Mouse (Mus musculus) embryonic facial prominence, embryonic 10.5 days (tissue): Measurements from ENCODE around the gene Pold1. TPM values are rescaled to one million over a fixed set of nuclear protein-coding genes. Genes with fewer than 3 reads are reported as not detected.

Experiments used
- DNase-seq: peaks from one replicate; pipeline ENCODE4 v3.0.0-alpha.2; 2017; ENCODE audit warnings: low spot score
- H3K27ac ChIP-seq: fragments of 300-500 bp; sonication (generic); replicated peaks from 2 replicates; pipeline ENCODE4 v1.5.1; 2016; ENCODE audit warnings: mild to moderate bottlenecking
- H3K27me3 ChIP-seq: fragments of 300-500 bp; sonication (generic); replicated peaks from 2 replicates; pipeline ENCODE4 v1.6.1; 2016; ENCODE audit warnings: low read depth, mild to moderate bottlenecking; ENCODE audit not compliant: poor library complexity, severe bottlenecking
- H3K36me3 ChIP-seq: fragments of 300-500 bp; sonication (generic); replicated peaks from 2 replicates; pipeline ENCODE4 v1.6.1; 2016; ENCODE audit warnings: mild to moderate bottlenecking, moderate library complexity
- H3K4me1 ChIP-seq: fragments of 300-500 bp; sonication (generic); 2 replicates; pipeline ENCODE4 v1.6.1; 2016
- H3K4me3 ChIP-seq: fragments of 300-500 bp; sonication (generic); 2 replicates; pipeline ENCODE4 v1.5.1; 2016; ENCODE audit warnings: mild to moderate bottlenecking, moderate library complexity
- H3K9me3 ChIP-seq: fragments of 300-500 bp; sonication (generic); 2 replicates; pipeline ENCODE4 v1.6.1; 2016; ENCODE audit warnings: mild to moderate bottlenecking
- WGBS: fragments of 180-500 bp; shearing (Covaris S2); methylation state at CpG from one replicate; pipeline ENCODE4 v1.1.7; 2016; 5-methylcytosine and 5-hydroxymethylcytosine counted together
- polyA plus RNA-seq: library from polyadenylated mRNA; unstranded; fragments of >200 nt; fragmentation: Nextera tagmentation; extraction: Ambion mirVana; gene quantifications from 2 replicates; pipeline ENCODE4 v1.2.1, GENCODE M21; 2016

The Pold1 gene
- polyA plus RNA-seq, 1 experiment from 2014 or later: 164 TPM

GRCm38 (mm10) chr7:44572213-44572701 lies 23.6 kb upstream of the Pold1 start, which contains the start of gene Napsa:
Gene Napsa, plus strand, starts transcription at chr7:44572380.
- Histone ChIP-seq H3K4me1 (peaks cover 14% of the 10 kb centered on the region), H3K36me3 (no peaks in the 10 kb centered on the region), H3K9me3 (no peaks in the 10 kb centered on the region), H3K4me3 (no peak within 1 kb of the TSS), H3K27me3 (no peaks in the 10 kb centered on the region), H3K27ac (no peak within 1 kb of the TSS)
- no peak for DNase-seq
- WGBS: 36% methylated on average over 7 of the region's 7 CpGs

GRCm38 (mm10) chr7:44571811-44572210 lies 23.2 kb upstream of the Pold1 start:
- H3K4me1 ChIP-seq: peaks cover 14% of the 10 kb centered on the region
- no peaks in the 10 kb centered on the region for H3K36me3 ChIP-seq
- DNase-seq: no peak
- no peak overlapping the region for H3K4me3 ChIP-seq
- whole genome bisulfite sequencing: 27% methylated on average over 4 of the region's 4 CpGs
- no peak overlapping the region for H3K27ac ChIP-seq
- no peaks in the 10 kb centered on the region for H3K9me3 ChIP-seq
- no peaks in the 10 kb centered on the region for H3K27me3 ChIP-seq

- Histone ChIP-seq H3K4me1 (peaks cover 14% of the 10 kb centered on the region), H3K4me3 (no peak overlapping the region), H3K27me3 (no peaks in the 10 kb centered on the region), H3K9me3 (no peaks in the 10 kb centered on the region), H3K36me3 (no peaks in the 10 kb centered on the region), H3K27ac (no peak overlapping the region)
- DNase-seq: no peak
- 83% methylated on average over 6 of the region's 6 CpGs for WGBS
Observed at GRCm38 (mm10) chr7:44570989-44571388, 22.3 kb upstream of the Pold1 start.

- H3K36me3 ChIP-seq: no peaks in the 10 kb centered on the region
- H3K4me1 ChIP-seq: peaks cover 14% of the 10 kb centered on the region
- DNase-seq: no peak
- H3K9me3 ChIP-seq: no peaks in the 10 kb centered on the region
- H3K27ac ChIP-seq: no peak overlapping the region
- H3K27me3 ChIP-seq: no peaks in the 10 kb centered on the region
- 72% methylated on average over 9 of the region's 9 CpGs for WGBS
- H3K4me3 ChIP-seq: no peak overlapping the region
Observed at GRCm38 (mm10) chr7:44568803-44569202, 20.2 kb upstream of the Pold1 start.

GRCm38 (mm10) chr7:44565414-44565813 lies 16.8 kb upstream of the Pold1 start:
- no peak for DNase-seq
- Histone ChIP-seq H3K36me3 (no peaks in the 10 kb centered on the region), H3K4me1 (no peaks in the 10 kb centered on the region), H3K27me3 (no peaks in the 10 kb centered on the region), H3K9me3 (no peaks in the 10 kb centered on the region), H3K4me3 (no peak overlapping the region), H3K27ac (no peak overlapping the region)
- WGBS: 79% methylated on average over 6 of the region's 6 CpGs

- Histone ChIP-seq H3K27me3 (no peaks in the 10 kb centered on the region), H3K4me3 (no peak overlapping the region), H3K27ac (no peak overlapping the region), H3K36me3 (no peaks in the 10 kb centered on the region), H3K4me1 (no peaks in the 10 kb centered on the region), H3K9me3 (no peaks in the 10 kb centered on the region)
- WGBS: 88% methylated on average over 10 of the region's 10 CpGs
- DNase-seq: no peak
Observed at GRCm38 (mm10) chr7:44564486-44564885, 15.8 kb upstream of the Pold1 start.

- no peaks in the 10 kb centered on the region for H3K9me3 ChIP-seq
- H3K4me3 ChIP-seq: no peak overlapping the region
- H3K27ac ChIP-seq: no peak overlapping the region
- 52% methylated on average over 8 of the region's 8 CpGs for WGBS
- no peaks in the 10 kb centered on the region for H3K4me1 ChIP-seq
- DNase-seq: no peak
- no peaks in the 10 kb centered on the region for H3K36me3 ChIP-seq
- no peaks in the 10 kb centered on the region for H3K27me3 ChIP-seq
Observed at GRCm38 (mm10) chr7:44563284-44563683, 14.6 kb upstream of the Pold1 start.

GRCm38 (mm10) chr7:44560435-44561400 lies 12.1 kb upstream of the Pold1 start:
- Histone ChIP-seq H3K27me3 (no peaks in the 10 kb centered on the region), H3K27ac (no peak overlapping the region), H3K4me3 (no peak overlapping the region), H3K9me3 (no peaks in the 10 kb centered on the region), H3K4me1 (no peaks in the 10 kb centered on the region), H3K36me3 (no peaks in the 10 kb centered on the region)
- 54% methylated on average over 18 of the region's 18 CpGs for WGBS
- peak; percentile 80 for DNase-seq

- DNase-seq: no peak
- Histone ChIP-seq H3K4me3 (no peak overlapping the region), H3K27me3 (no peaks in the 10 kb centered on the region), H3K36me3 (no peaks in the 10 kb centered on the region), H3K27ac (no peak overlapping the region), H3K4me1 (peaks cover 13% of the 10 kb centered on the region), H3K9me3 (no peaks in the 10 kb centered on the region)
- WGBS: 76% methylated on average over 2 of the region's 2 CpGs
Observed at GRCm38 (mm10) chr7:44557629-44558028, 9.0 kb upstream of the Pold1 start.

- peak; percentile 96 for DNase-seq
- Histone ChIP-seq H3K9me3 (no peaks in the 10 kb centered on the region), H3K27ac (peak within 1 kb of the TSS; percentile 91), H3K4me1 (peaks cover 17% of the 10 kb centered on the region), H3K27me3 (no peaks in the 10 kb centered on the region), H3K4me3 (peak within 1 kb of the TSS; percentile 87), H3K36me3 (peaks cover 33% of the 10 kb centered on the region)
- WGBS: under 1% methylated on average over 22 of the region's 22 CpGs
Observed at GRCm38 (mm10) chr7:44553826-44554225, 5.2 kb upstream of the Pold1 start, which contains the start of gene Nr1h2. Gene Nr1h2, minus strand, starts transcription at chr7:44553951.

GRCm38 (mm10) chr7:44553196-44553764 lies 4.6 kb upstream of the Pold1 start:
- Histone ChIP-seq H3K4me1 (peaks cover 17% of the 10 kb centered on the region), H3K36me3 (peaks cover 33% of the 10 kb centered on the region), H3K4me3 (peak overlapping the region; percentile 87), H3K27ac (peak overlapping the region; percentile 91), H3K9me3 (no peaks in the 10 kb centered on the region), H3K27me3 (no peaks in the 10 kb centered on the region)
- peak; percentile 95 for DNase-seq
- WGBS: 1% methylated on average over 32 of the region's 32 CpGs

- H3K27ac ChIP-seq: no peak overlapping the region
- no peaks in the 10 kb centered on the region for H3K27me3 ChIP-seq
- WGBS: 88% methylated on average over 31 of the region's 31 CpGs
- peak overlapping the region; percentile 87 for H3K4me3 ChIP-seq
- H3K9me3 ChIP-seq: no peaks in the 10 kb centered on the region
- H3K36me3 ChIP-seq: peaks cover 33% of the 10 kb centered on the region
- H3K4me1 ChIP-seq: peaks cover 25% of the 10 kb centered on the region
- DNase-seq: no peak
Observed at GRCm38 (mm10) chr7:44552141-44552908, 3.7 kb upstream of the Pold1 start.
